Mouse (Mus musculus): ENCODE data around the gene Snx5. TPM values are rescaled to one million over a fixed set of nuclear protein-coding genes. Genes with fewer than 3 reads are reported as not detected.

Snx5 gene
- 108 and 116 TPM in 2 replicates for polyA plus RNA-seq (2015; fragmentation: Nextera tagmentation; extraction: Ambion mirVana)

GRCm38 (mm10) chr2:144270507-144271420 lies at the start of gene Snx5, which contains the start of gene Mgme1:
TSS of gene Snx5 (minus strand) at chr2:144270906.
TSS of gene Mgme1 (plus strand) at chr2:144270663.
- H3K4me2 ChIP-seq, result peak within 1 kb of the TSS; percentile 83
- under 1% methylated on average over 86 of the region's 93 CpGs for WGBS
- H3K4me1 ChIP-seq, result peaks cover 54% of the 10 kb centered on the region
- no peaks in the 10 kb centered on the region for H3K36me3 ChIP-seq
- peak within 1 kb of the TSS; percentile 91 for H3K9ac ChIP-seq
- no peaks in the 10 kb centered on the region for H3K27me3 ChIP-seq
- peak; percentile 97 for ATAC-seq (ENCODE audit: borderline replicate concordance, extremely low read depth, low FRiP score, low TSS enrichment)
- peak within 1 kb of the TSS; percentile 77 for H3K4me3 ChIP-seq
- H3K27ac ChIP-seq, result peak within 1 kb of the TSS; percentile 98
- H3K9me3 ChIP-seq, result no peaks in the 10 kb centered on the region

GRCm38 (mm10) chr2:144311372-144311771 lies 40.7 kb upstream of the Snx5 start:
- no peaks in the 10 kb centered on the region for H3K4me1 ChIP-seq
- no peak overlapping the region for H3K4me2 ChIP-seq
- 84% methylated on average over 2 of the region's 2 CpGs for WGBS
- H3K4me3 ChIP-seq, result no peak overlapping the region
- H3K27me3 ChIP-seq, result no peaks in the 10 kb centered on the region
- no peak overlapping the region for H3K27ac ChIP-seq
- H3K9ac ChIP-seq, result no peak overlapping the region
- ATAC-seq (ENCODE audit: borderline replicate concordance, extremely low read depth, low FRiP score, low TSS enrichment), result no peak
- H3K36me3 ChIP-seq, result 0 out of 2 replicates have a peak, but pooled peaks cover 2% of the 10 kb centered on the region
- no peaks in the 10 kb centered on the region for H3K9me3 ChIP-seq

GRCm38 (mm10) chr2:144310273-144310672 lies 39.6 kb upstream of the Snx5 start:
- H3K9me3 ChIP-seq, result no peaks in the 10 kb centered on the region
- ATAC-seq (ENCODE audit: borderline replicate concordance, extremely low read depth, low FRiP score, low TSS enrichment), result peak; percentile 34; the same call in 1 of the 2 replicates
- no peak overlapping the region for H3K4me3 ChIP-seq
- H3K4me2 ChIP-seq, result no peak overlapping the region
- no peak overlapping the region for H3K9ac ChIP-seq
- no peaks in the 10 kb centered on the region for H3K4me1 ChIP-seq
- 54% methylated on average over 5 of the region's 5 CpGs for WGBS
- peak overlapping the region; percentile 51 for H3K27ac ChIP-seq
- no peaks in the 10 kb centered on the region for H3K27me3 ChIP-seq
- H3K36me3 ChIP-seq, result 0 out of 2 replicates have a peak, but pooled peaks cover 2% of the 10 kb centered on the region

- no peak overlapping the region for H3K4me3 ChIP-seq
- no peak for ATAC-seq (ENCODE audit: borderline replicate concordance, extremely low read depth, low FRiP score, low TSS enrichment)
- H3K9me3 ChIP-seq, result no peaks in the 10 kb centered on the region
- no peak overlapping the region for H3K27ac ChIP-seq
- H3K4me1 ChIP-seq, result no peaks in the 10 kb centered on the region
- no peak overlapping the region for H3K9ac ChIP-seq
- 0 out of 2 replicates have a peak, but pooled peaks cover 2% of the 10 kb centered on the region for H3K36me3 ChIP-seq
- H3K27me3 ChIP-seq, result no peaks in the 10 kb centered on the region
- WGBS, result 59% methylated on average over 8 of the region's 8 CpGs
- no peak overlapping the region for H3K4me2 ChIP-seq
These were observed 37.9 kb upstream of the Snx5 start for GRCm38 (mm10) chr2:144308561-144308960.

- Histone ChIP-seq H3K4me3 (no peak overlapping the region), H3K27ac (no peak overlapping the region), H3K9me3 (no peaks in the 10 kb centered on the region), H3K9ac (no peak overlapping the region), H3K27me3 (no peaks in the 10 kb centered on the region), H3K36me3 (no peaks in the 10 kb centered on the region), H3K4me2 (no peak overlapping the region), H3K4me1 (no peaks in the 10 kb centered on the region)
- 65% methylated on average over 18 of the region's 18 CpGs for WGBS
- ATAC-seq (ENCODE audit: borderline replicate concordance, extremely low read depth, low FRiP score, low TSS enrichment), result no peak
These were observed 35.1 kb upstream of the Snx5 start for GRCm38 (mm10) chr2:144305721-144306294.

- no peaks in the 10 kb centered on the region for H3K36me3 ChIP-seq
- no peak overlapping the region for H3K4me2 ChIP-seq
- no peaks in the 10 kb centered on the region for H3K27me3 ChIP-seq
- no peak for ATAC-seq (ENCODE audit: borderline replicate concordance, extremely low read depth, low FRiP score, low TSS enrichment)
- H3K9me3 ChIP-seq, result no peaks in the 10 kb centered on the region
- H3K27ac ChIP-seq, result 0 out of 2 replicates have a peak overlapping the region, but pooled peaks have one; percentile 3
- no peak overlapping the region for H3K9ac ChIP-seq
- H3K4me1 ChIP-seq, result no peaks in the 10 kb centered on the region
- H3K4me3 ChIP-seq, result no peak overlapping the region
- WGBS, result 93% methylated on average over 11 of the region's 11 CpGs
These were observed 30.4 kb upstream of the Snx5 start for GRCm38 (mm10) chr2:144301101-144301500.

GRCm38 (mm10) chr2:144299749-144300669 lies 29.3 kb upstream of the Snx5 start:
- ATAC-seq (ENCODE audit: borderline replicate concordance, extremely low read depth, low FRiP score, low TSS enrichment), result no peak
- Histone ChIP-seq H3K36me3 (no peaks in the 10 kb centered on the region), H3K9me3 (no peaks in the 10 kb centered on the region), H3K9ac (no peak overlapping the region), H3K4me2 (no peak overlapping the region), H3K27me3 (no peaks in the 10 kb centered on the region), H3K4me1 (no peaks in the 10 kb centered on the region), H3K4me3 (no peak overlapping the region), H3K27ac (no peak overlapping the region)
- WGBS, result 49% methylated on average over 9 of the region's 9 CpGs

GRCm38 (mm10) chr2:144295145-144295735 lies 24.5 kb upstream of the Snx5 start:
- H3K27ac ChIP-seq, result no peak overlapping the region
- WGBS, result 55% methylated on average over 9 of the region's 9 CpGs
- no peak overlapping the region for H3K9ac ChIP-seq

GRCm38 (mm10) chr2:144291600-144292305 lies 21.0 kb upstream of the Snx5 start:
- WGBS, result 71% methylated on average over 11 of the region's 11 CpGs
- H3K36me3 ChIP-seq, result no peaks in the 10 kb centered on the region
- H3K27ac ChIP-seq, result no peak overlapping the region
- H3K27me3 ChIP-seq, result no peaks in the 10 kb centered on the region
- no peaks in the 10 kb centered on the region for H3K4me1 ChIP-seq
- no peak overlapping the region for H3K4me2 ChIP-seq
- H3K4me3 ChIP-seq, result no peak overlapping the region
- ATAC-seq (ENCODE audit: borderline replicate concordance, extremely low read depth, low FRiP score, low TSS enrichment), result no peak
- H3K9ac ChIP-seq, result no peak overlapping the region
- H3K9me3 ChIP-seq, result no peaks in the 10 kb centered on the region

More at GRCm38 (mm10) chr2:144295145-144295735, 24.5 kb upstream of the Snx5 start:
- Histone ChIP-seq H3K36me3 (no peaks in the 10 kb centered on the region), H3K4me3 (no peak overlapping the region), H3K9me3 (no peaks in the 10 kb centered on the region), H3K27me3 (no peaks in the 10 kb centered on the region), H3K4me1 (no peaks in the 10 kb centered on the region), H3K4me2 (no peak overlapping the region)
- no peak for ATAC-seq (ENCODE audit: borderline replicate concordance, extremely low read depth, low FRiP score, low TSS enrichment)

GRCm38 (mm10) chr2:144290321-144290720 lies 19.6 kb upstream of the Snx5 start:
- no peak overlapping the region for H3K27ac ChIP-seq
- H3K9me3 ChIP-seq, result no peaks in the 10 kb centered on the region
- H3K36me3 ChIP-seq, result no peaks in the 10 kb centered on the region
- H3K4me2 ChIP-seq, result no peak overlapping the region
- no peak overlapping the region for H3K4me3 ChIP-seq
- no peaks in the 10 kb centered on the region for H3K4me1 ChIP-seq
- no peaks in the 10 kb centered on the region for H3K27me3 ChIP-seq
- ATAC-seq (ENCODE audit: borderline replicate concordance, extremely low read depth, low FRiP score, low TSS enrichment), result no peak
- WGBS, result 84% methylated on average over 7 of the region's 7 CpGs
- H3K9ac ChIP-seq, result no peak overlapping the region
